Mouse (Mus musculus): Measurements from ENCODE around the gene Ufd1. TPM values are rescaled to one million over a fixed set of nuclear protein-coding genes. Genes with fewer than 3 reads are reported as not detected.

The Ufd1 gene
- polyA plus RNA-seq, 1 experiment, result 18.0 TPM

DNA sequence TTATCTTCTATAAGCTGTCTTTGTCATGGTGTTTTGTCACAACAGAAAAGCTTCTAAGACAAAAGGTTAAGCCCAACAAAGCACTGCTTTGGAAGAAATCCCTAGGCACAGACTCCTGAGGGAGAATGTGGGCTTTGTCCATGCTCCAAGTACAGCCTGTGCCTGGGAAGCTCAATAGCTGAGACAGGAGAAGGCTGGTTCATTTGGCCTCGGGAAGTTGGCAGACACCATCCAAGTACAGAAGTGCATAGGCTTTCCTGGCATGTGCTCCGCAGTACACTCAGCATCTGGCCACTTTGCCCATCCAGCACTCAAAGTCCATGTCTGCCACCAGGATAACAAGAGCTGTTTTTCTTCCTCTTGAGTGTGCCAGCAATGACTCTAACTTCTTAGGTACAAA lies 5.8 kb upstream of the Ufd1 start:
- H3K27ac ChIP-seq (ENCODE audit: insufficient read depth, low read length), result no peak overlapping the region
- no peaks in the 10 kb centered on the region for H3K4me1 ChIP-seq (ENCODE audit: control insufficient read depth, insufficient read depth, insufficient read length)
- 100% methylated on average over 2 of the region's 2 CpGs for WGBS
- H3K27me3 ChIP-seq (ENCODE audit: control insufficient read depth, insufficient read depth, low read length), result no peaks in the 10 kb centered on the region
- TF ChIP-seq POLR2A (IDR thresholded peaks at IDR 0.05; ENCODE audit: low read depth, low read length) (no peak), CTCF (IDR thresholded peaks at IDR 0.05; ENCODE audit: extremely low read depth, insufficient read depth, insufficient read length, insufficient replicate concordance) (no peak)
- DNase-seq (ENCODE audit: low read depth in 1 of 2, low spot score in 2 of 2), result no peak
- no peak overlapping the region for H3K4me3 ChIP-seq (ENCODE audit: extremely low read depth, insufficient read depth, insufficient read length)
- H3K36me3 ChIP-seq (ENCODE audit: control insufficient read depth, insufficient read depth, low read length), result peaks cover 1% of the 10 kb centered on the region; the same call in 1 of the 2 replicates

- 91% methylated on average over 5 of the region's 5 CpGs for WGBS
- Histone ChIP-seq H3K36me3 (ENCODE audit: control insufficient read depth, insufficient read depth, low read length) (no peaks in the 10 kb centered on the region), H3K27me3 (ENCODE audit: control insufficient read depth, insufficient read depth, low read length) (no peaks in the 10 kb centered on the region), H3K27ac (ENCODE audit: insufficient read depth, low read length) (no peak overlapping the region), H3K4me1 (ENCODE audit: control insufficient read depth, insufficient read depth, insufficient read length) (peaks cover 2% of the 10 kb centered on the region; the same call in 1 of the 2 replicates), H3K4me3 (ENCODE audit: extremely low read depth, insufficient read depth, insufficient read length) (no peak overlapping the region)
- no peak for TF ChIP-seq POLR2A (IDR thresholded peaks at IDR 0.05; ENCODE audit: low read depth, low read length)
- TF ChIP-seq CTCF (IDR thresholded peaks at IDR 0.05; ENCODE audit: extremely low read depth, insufficient read depth, insufficient read length, insufficient replicate concordance), result no peak
- DNase-seq (ENCODE audit: low read depth in 1 of 2, low spot score in 2 of 2), result no peak
Measured at GRCm38 (mm10) chr16:18809001-18809400, 2.6 kb upstream of the Ufd1 start.

GRCm38 (mm10) chr16:18811032-18811431 lies 547 bp upstream of the Ufd1 start:
- H3K27ac ChIP-seq (ENCODE audit: insufficient read depth, low read length), result no peak overlapping the region; the same call in 1 of the 2 replicates
- H3K4me1 ChIP-seq (ENCODE audit: control insufficient read depth, insufficient read depth, insufficient read length), result peaks cover 2% of the 10 kb centered on the region; the same call in 1 of the 2 replicates
- 0 out of 2 replicates have a peak, but pooled peaks cover 3% of the 10 kb centered on the region for H3K36me3 ChIP-seq (ENCODE audit: control insufficient read depth, insufficient read depth, low read length)
- TF ChIP-seq POLR2A (IDR thresholded peaks at IDR 0.05; ENCODE audit: low read depth, low read length) (no peak), CTCF (IDR thresholded peaks at IDR 0.05; ENCODE audit: extremely low read depth, insufficient read depth, insufficient read length, insufficient replicate concordance) (no peak)
- WGBS, result 3% methylated on average over 5 of the region's 5 CpGs
- DNase-seq (ENCODE audit: low read depth in 1 of 2, low spot score in 2 of 2), result no peak
- H3K27me3 ChIP-seq (ENCODE audit: control insufficient read depth, insufficient read depth, low read length), result no peaks in the 10 kb centered on the region
- H3K4me3 ChIP-seq (ENCODE audit: extremely low read depth, insufficient read depth, insufficient read length), result peak overlapping the region; percentile 98

GRCm38 (mm10) chr16:18812385-18812910 lies 869 bp downstream of the Ufd1 start:
- Histone ChIP-seq H3K4me3 (ENCODE audit: extremely low read depth, insufficient read depth, insufficient read length) (peak overlapping the region; percentile 98), H3K27ac (ENCODE audit: insufficient read depth, low read length) (peak overlapping the region; percentile 69; the same call in 1 of the 2 replicates), H3K4me1 (ENCODE audit: control insufficient read depth, insufficient read depth, insufficient read length) (peaks cover 2% of the 10 kb centered on the region; the same call in 1 of the 2 replicates), H3K36me3 (ENCODE audit: control insufficient read depth, insufficient read depth, low read length) (0 out of 2 replicates have a peak, but pooled peaks cover 5% of the 10 kb centered on the region), H3K27me3 (ENCODE audit: control insufficient read depth, insufficient read depth, low read length) (no peaks in the 10 kb centered on the region)
- TF ChIP-seq CTCF (IDR thresholded peaks at IDR 0.05; ENCODE audit: extremely low read depth, insufficient read depth, insufficient read length, insufficient replicate concordance) (no peak), POLR2A (IDR thresholded peaks at IDR 0.05; ENCODE audit: low read depth, low read length) (no peak)
- 1% methylated on average over 31 of the region's 31 CpGs for WGBS
- no peak for DNase-seq (ENCODE audit: low read depth in 1 of 2, low spot score in 2 of 2)

DNA sequence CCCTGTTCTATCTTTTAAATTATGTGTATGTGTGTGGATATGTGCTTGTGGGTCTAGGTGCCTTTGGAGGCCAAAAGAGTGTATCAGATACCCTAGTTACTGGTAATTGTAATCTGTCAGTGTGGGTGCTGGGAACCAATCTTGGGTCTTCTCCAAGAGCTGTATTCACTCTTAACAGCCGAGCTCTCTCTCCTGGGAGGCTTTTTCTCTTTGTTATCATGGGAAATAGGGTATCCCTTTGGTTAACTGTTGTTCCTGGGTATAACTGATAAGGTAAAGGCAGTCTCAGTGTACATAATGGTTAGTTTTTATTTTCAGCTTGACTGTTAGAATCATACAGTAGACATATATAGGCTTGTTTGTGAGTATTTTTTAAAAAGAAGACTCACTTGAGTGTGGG lies 10.8 kb downstream of the Ufd1 start:
- no peak overlapping the region for H3K27ac ChIP-seq (ENCODE audit: insufficient read depth, low read length)
- no peaks in the 10 kb centered on the region for H3K27me3 ChIP-seq (ENCODE audit: control insufficient read depth, insufficient read depth, low read length)
- peaks cover 61% of the 10 kb centered on the region for H3K36me3 ChIP-seq (ENCODE audit: control insufficient read depth, insufficient read depth, low read length)
- no peak overlapping the region for H3K4me3 ChIP-seq (ENCODE audit: extremely low read depth, insufficient read depth, insufficient read length)
- no peak for TF ChIP-seq POLR2A (IDR thresholded peaks at IDR 0.05; ENCODE audit: low read depth, low read length)
- no peak for TF ChIP-seq CTCF (IDR thresholded peaks at IDR 0.05; ENCODE audit: extremely low read depth, insufficient read depth, insufficient read length, insufficient replicate concordance)
- DNase-seq (ENCODE audit: low read depth in 1 of 2, low spot score in 2 of 2), result no peak
- 81% methylated on average over 1 of the region's 1 CpGs for WGBS
- no peaks in the 10 kb centered on the region for H3K4me1 ChIP-seq (ENCODE audit: control insufficient read depth, insufficient read depth, insufficient read length)

DNA sequence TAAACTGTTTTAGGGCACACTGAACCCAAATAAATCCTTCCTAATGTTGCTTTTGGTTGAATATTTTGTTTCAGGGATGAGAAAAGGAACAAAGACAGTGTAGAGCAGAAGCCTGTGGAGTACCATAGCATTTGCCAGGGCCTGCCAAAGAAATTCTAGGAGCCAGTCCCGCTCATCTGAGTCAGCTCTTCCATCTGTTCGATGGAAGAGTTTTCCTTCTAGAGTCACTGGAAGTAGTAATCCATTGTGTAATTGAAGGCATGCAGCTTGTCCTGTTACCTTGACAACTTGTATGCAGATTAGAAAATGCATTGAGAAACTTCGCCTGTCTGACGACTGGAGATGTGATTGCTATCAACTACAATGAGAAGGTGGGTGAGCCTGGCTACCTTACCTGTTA lies 11.3 kb downstream of the Ufd1 start:
- Histone ChIP-seq H3K27ac (ENCODE audit: insufficient read depth, low read length) (no peak overlapping the region), H3K36me3 (ENCODE audit: control insufficient read depth, insufficient read depth, low read length) (peaks cover 63% of the 10 kb centered on the region), H3K4me1 (ENCODE audit: control insufficient read depth, insufficient read depth, insufficient read length) (no peaks in the 10 kb centered on the region), H3K4me3 (ENCODE audit: extremely low read depth, insufficient read depth, insufficient read length) (no peak overlapping the region), H3K27me3 (ENCODE audit: control insufficient read depth, insufficient read depth, low read length) (no peaks in the 10 kb centered on the region)
- WGBS, result 87% methylated on average over 4 of the region's 4 CpGs
- no peak for TF ChIP-seq POLR2A (IDR thresholded peaks at IDR 0.05; ENCODE audit: low read depth, low read length)
- TF ChIP-seq CTCF (IDR thresholded peaks at IDR 0.05; ENCODE audit: extremely low read depth, insufficient read depth, insufficient read length, insufficient replicate concordance), result no peak
- no peak for DNase-seq (ENCODE audit: low read depth in 1 of 2, low spot score in 2 of 2)

GRCm38 (mm10) chr16:18828630-18829029 lies 17.1 kb downstream of the Ufd1 start:
- Histone ChIP-seq H3K27ac (ENCODE audit: insufficient read depth, low read length) (no peak overlapping the region), H3K36me3 (ENCODE audit: control insufficient read depth, insufficient read depth, low read length) (peaks cover 44% of the 10 kb centered on the region), H3K4me1 (ENCODE audit: control insufficient read depth, insufficient read depth, insufficient read length) (no peaks in the 10 kb centered on the region), H3K27me3 (ENCODE audit: control insufficient read depth, insufficient read depth, low read length) (no peaks in the 10 kb centered on the region), H3K4me3 (ENCODE audit: extremely low read depth, insufficient read depth, insufficient read length) (no peak overlapping the region)
- 97% methylated on average over 3 of the region's 3 CpGs for WGBS
- DNase-seq (ENCODE audit: low read depth in 1 of 2, low spot score in 2 of 2), result no peak
- TF ChIP-seq POLR2A (IDR thresholded peaks at IDR 0.05; ENCODE audit: low read depth, low read length) (no peak), CTCF (IDR thresholded peaks at IDR 0.05; ENCODE audit: extremely low read depth, insufficient read depth, insufficient read length, insufficient replicate concordance) (no peak)

All from spleen, adult 2 months (tissue).